Mouse (Mus musculus): Measurements from ENCODE around the gene Vps25.

Gene Vps25

DNA sequence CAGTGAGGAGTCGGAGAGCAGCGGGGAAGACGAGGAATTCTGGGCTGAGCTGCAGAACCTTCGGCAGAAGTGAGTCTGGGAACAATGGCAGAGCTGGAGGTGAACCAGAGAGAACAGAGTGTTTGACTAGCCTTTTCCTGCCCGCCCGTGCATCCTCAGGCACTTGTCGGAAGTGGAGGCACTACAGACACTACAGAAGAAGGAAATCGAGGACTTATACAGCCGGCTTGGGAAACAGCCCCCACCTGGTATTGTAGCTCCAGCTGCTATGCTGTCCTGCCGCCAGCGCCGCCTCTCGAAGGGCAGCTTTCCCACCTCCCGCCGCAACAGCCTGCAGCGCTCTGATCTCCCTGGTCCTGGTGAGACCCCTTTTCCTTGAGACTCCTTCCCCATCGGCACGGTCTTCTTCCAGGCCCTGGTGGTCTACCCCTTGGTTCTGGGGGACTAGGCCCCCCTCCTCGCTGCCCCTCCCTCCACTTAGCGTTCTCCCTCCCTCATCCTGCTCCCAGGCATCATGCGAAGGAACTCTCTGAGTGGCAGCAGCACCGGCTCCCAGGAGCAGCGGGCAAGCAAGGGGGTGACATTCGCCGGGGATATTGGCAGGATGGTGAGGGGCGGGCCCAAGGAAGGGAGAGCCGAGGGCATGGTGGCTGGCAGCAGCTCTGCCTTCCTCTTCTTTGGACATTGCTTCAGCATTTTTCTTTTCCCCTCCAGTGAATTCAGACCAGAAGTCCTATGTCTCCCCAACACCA, 23.0 kb downstream of the Vps25 start:
- DNase-seq: no peak

DNA sequence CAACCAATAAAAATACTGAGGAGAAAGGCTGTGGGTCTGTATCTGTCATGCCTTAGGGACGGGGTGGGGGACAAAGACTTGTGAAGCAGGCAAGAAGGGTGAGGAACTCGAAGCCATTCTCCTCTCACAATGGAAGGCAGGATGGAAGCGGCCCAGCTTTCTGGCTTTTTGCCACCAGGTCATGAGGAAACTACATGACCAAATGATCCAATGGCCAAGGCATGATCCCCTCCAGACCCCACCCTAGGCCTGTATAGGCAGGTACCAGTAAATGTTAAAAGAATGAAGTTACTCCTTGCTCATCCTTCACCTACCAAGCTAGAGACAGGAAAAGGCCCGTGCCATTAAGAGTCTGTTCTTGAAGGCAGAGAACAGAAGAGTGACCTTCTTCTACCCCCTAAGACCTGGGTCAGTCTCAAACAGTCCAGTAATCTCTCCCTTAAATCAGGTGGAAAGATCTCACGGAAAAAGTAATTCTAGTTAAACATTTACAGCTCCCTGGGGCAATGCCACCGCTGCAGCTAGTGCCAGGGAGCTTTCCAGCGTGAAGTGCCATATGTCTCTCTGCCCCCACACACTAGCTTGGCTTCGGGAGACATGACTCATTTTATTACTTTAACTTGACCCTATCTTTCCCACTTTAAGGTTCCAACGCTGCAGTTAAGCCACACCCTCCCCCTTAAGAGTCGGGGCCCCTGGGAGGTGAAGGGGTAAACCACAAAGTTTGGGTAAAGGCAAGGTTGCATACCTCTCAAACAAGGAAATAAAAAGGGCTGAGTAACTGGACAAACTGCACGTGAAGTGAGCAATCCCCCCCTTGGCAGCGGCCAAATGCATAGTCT, 24.1 kb downstream of the Vps25 start:
- peak; percentile 96 for DNase-seq

DNA sequence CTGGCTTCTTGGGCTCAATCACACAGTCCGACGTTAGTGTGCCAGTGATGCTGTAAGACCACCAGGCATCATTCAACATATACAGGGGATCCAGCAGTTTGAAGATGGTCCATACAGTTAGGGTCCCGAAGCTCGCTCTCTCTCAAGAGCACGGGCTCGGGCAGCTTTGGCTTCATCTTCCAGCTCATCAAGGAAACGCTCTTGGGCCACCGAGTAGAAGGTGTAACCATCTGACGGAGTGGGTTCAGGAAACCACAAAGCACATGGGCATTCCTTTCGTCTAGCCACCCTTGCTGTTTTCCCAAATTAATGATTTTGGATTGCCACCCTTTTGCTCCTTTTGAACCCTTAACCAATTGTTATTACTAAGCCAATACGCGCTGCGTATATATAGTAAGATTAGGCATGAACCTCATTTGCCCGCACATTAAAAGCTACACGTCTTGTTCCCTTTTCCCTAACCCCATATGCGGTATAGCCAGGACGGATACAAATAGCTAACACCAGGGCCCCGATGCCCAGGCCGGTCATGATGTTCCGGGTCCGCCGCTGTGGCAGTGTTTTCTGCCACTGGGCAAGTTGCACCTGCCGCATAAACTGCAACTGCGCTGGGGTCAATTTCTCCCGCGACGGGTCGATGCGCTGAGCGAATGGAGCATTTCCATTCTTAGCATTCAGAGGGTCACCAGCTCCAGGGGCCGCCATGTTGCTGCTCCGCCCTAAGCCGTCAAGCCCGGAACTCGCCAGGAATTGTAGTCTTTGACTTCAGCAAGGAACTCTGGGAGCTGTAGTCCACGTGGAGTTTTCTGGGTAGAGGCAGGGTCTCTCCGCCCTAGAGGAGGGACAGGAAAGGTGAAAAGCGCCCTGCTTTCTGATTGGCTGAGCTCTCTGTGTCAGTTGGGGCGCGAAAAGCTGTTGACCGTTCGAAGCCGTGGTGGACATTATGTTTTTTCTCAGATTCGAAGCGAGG, 25.0 kb downstream of the Vps25 start, which contains the start of the genes Cntd1 and Coa3:
Gene Cntd1 (plus strand): TSS at position 790 of the 970 bp plus-strand sequence.
Gene Coa3 (minus strand): TSS at position 892 of the 970 bp plus-strand sequence.
- peak; percentile 92 for DNase-seq

DNA sequence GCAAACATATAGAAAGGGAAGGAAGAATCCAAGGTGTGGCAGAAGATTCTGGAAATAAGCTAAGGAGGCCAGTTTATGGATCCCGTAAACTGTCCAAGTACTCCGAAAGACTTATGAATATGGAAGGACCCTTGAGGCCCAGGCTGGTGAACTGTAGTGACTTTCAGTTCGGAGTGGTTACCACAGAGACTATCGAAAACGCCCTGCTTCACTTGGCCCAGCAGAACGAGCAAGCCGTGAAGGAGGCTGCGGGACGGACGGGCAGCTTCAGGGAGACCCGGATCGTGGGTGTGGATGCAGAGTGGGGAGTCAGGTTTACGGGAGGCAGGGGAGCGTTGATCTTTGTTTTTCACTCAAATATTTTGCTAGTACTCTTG, 25.7 kb downstream of the Vps25 start:
- no peak for DNase-seq

- peak; percentile 61 for DNase-seq
These were observed 27.3 kb downstream of the Vps25 start for GRCm38 (mm10) chr11:101280837-101281236.

DNA sequence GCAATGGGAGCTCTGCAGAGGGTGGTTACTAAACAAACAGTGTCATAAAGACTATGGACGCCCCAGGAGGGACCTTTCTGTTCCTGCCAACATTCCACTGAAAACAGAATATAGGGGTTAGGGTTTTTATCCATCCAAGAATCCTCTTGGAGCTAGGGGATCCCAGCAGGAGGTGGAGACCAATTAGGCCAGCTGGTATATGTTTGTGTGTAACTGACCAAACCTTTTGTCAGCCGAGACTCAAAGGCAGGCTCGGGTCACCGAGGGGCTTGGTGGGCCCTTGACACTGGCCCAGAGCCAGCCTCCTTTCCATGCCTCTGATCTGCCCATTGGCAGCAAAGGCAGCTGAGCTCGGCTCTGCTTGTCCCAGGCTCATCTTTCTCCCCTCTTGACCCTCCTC, 29.4 kb downstream of the Vps25 start:
- no peak for DNase-seq

DNA sequence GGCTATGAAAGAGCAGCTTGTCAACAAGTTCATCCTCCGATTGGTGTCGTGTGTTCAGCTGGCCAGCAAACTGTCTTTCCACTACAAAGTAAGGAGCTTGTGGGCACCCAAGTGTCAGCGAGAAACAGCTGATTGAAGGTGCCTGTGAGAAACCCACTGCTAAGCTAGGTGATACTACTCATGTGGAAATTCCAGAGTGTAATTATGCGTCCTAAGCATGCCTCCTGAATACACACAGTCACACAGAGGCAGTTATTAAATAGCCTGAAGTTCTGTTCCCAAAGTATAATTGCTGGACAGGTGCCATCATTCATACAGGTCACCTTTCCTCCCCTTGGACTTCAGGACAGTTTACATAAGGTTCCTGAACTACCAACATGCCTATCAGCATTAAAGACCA, 30.3 kb downstream of the Vps25 start:
- DNase-seq: peak; percentile 85

- DNase-seq: no peak
These were observed 33.8 kb downstream of the Vps25 start for GRCm38 (mm10) chr11:101287306-101287705.

DNA sequence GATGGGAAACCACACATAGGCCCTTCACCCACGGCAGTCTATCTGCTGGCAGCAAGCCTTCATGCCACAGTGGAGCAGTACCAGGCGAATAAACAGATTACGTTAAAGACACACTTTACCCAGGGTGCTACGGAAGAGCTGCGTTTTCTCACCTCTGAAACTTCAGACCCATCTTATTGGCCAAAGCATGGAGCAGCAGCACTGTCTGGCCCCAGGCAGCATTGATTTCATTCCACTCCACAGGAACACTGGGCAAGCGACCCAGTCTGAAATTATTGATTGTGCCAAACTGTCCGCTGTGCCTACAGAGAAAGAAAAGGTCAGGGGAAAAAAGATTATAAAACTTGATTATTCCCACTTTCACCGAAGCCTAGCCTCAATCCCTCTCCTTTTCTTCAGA, 37.7 kb downstream of the Vps25 start:
- no peak for DNase-seq

GRCm38 (mm10) chr11:101295191-101295590, 41.7 kb downstream of the Vps25 start:
- DNase-seq: no peak

DNA sequence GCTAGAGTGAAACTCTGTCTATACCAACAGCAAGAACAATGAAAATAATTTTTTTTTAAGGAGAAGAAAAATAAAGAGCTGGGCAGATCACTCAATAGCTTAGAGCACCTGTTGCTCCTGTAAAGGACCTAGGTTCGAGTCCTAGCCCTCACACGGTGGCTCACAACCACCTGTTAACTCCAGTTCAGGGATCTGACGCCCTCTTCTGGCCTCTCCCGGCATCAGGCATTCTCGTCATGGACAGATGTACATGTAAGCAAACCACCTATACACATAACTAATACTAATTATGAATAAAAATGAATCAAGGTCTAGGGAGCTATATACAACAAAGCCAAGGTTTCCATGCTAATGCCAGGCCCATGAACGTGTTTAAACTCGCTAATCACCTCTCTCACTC, 47.4 kb downstream of the Vps25 start:
- DNase-seq: no peak

DNA sequence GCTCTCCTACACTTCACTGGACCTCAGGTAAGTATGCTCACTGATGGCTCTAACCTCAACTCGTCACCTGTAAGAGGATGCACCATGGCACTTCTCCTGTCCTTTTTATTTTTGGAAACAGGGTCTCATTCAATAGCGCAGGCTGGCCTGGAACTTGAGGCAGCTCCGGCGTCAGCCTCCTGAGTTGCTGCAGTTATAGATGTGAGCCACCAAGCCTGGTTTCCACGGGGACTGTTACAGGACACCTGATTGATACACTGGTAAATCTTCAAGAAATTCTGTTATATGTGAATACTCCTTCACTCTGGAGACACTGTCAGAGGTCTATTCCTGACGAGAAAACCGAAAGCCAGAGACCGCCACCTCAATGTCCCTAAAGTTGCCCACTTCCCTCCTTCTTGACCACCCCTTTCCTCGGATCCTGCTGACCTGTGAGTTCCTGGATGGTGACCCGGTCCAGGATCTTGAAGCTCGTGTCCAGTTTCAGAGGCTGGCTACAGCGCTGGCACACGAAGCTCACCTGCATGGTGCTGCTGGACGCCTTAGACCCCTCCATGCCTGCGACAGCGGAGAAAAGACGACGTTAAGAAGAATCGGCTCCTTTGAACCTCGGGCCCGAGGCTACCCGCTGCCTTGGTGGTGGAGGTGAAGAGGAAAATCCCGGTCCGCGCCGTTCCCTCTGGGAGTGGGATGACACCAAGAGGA, 47.9 kb downstream of the Vps25 start:
- no peak for DNase-seq

DNA sequence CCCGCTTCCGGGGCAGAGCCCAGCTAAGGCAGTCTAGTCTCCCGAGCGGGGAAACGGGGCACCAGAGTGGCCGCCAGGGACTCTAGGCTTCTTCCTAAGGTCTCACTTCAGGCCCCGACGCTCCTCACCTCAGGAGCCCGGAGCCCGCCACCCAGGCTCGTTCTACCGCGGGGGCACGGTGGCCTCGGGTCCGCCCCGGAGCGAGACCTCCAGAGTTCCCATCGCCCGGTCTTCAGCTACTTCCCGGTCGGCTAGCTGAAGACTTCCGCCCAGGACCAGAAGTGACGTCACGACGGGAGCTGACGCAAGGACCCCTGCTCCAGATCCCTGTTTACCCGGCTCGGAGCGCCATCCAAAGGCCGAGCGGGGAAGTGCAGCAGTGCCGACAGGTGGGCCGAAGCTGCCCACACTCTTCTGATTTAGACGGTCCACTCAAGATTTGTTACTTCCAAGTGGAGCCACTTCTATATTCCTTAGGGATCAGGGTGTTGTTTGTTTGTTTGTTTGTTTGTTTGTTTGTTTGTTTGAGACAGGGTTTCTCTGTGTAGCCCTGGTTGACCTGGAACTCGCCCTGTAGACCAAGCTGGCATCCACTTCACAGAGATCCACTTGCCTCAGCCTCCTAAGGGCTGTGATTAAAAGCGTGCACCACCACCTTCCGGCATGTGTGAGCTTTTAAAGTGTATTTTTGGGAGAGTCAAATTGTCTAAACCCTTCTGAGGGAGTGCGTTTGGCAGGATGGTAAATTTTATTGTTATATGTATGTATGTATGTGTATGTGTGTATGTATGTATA, 48.7 kb downstream of the Vps25 start, which contains the start of gene Becn1:
Gene Becn1 (minus strand): TSS at position 283 of the 795 bp plus-strand sequence.
- peak; percentile 97 for DNase-seq

DNA sequence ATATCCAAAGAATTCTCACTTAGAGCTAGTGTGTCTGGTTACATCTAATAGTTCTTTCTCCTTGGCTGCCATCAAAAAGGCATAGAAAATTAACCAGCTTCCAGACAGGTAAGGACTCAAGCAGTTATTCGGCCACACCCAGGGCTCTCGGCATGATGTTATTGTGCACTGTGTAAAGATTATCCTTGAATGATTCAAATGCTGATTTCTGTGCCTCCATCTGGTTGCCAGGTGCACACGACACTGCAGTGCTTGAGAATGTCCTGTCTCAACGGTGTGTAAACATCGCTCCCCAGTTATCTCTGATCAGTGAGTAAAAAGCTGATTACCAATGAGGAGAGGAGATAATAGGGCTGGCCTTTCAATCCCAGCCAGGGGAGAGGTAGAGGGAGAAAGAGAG, 54.2 kb downstream of the Vps25 start:
- DNase-seq: no peak

All from kidney, adult 9 months (tissue).